Mouse (Mus musculus) forebrain, postnatal 0 days (tissue): ENCODE results near the gene Zfp275. TPM values are rescaled to one million over a fixed set of nuclear protein-coding genes. Genes with fewer than 3 reads are reported as not detected.

ENCODE experiments used
- ATAC-seq: fragments of 200-750 bp; cut with Nextera tagmentation; 2 replicates; pipeline ENCODE4 v1.8.0; 2017; ENCODE audit warnings: mild to moderate bottlenecking, moderate library complexity
- DNase-seq: peaks from one replicate; pipeline ENCODE4 v3.0.0-alpha.2; 2015
- H3K27ac ChIP-seq: fragments of 300-500 bp; sonication (generic); 2 replicates; pipeline ENCODE4 v1.5.1; 2014; ENCODE audit warnings: low read depth, mild to moderate bottlenecking, antibody characterized with exemption, low read length, moderate library complexity, mixed read lengths
- H3K27me3 ChIP-seq: fragments of 300-500 bp; sonication (generic); 2 replicates; pipeline ENCODE4 v1.6.1; 2014; ENCODE audit warnings: mild to moderate bottlenecking, low read length, mixed read lengths; ENCODE audit not compliant: insufficient read depth
- H3K36me3 ChIP-seq: fragments of 300-500 bp; sonication (generic); 2 replicates; pipeline ENCODE4 v1.6.1; 2014; ENCODE audit warnings: mild to moderate bottlenecking, moderate library complexity; ENCODE audit not compliant: insufficient read depth
- H3K4me1 ChIP-seq: fragments of 300-500 bp; sonication (generic); 2 replicates; pipeline ENCODE4 v1.6.1; 2014; ENCODE audit warnings: antibody characterized with exemption; ENCODE audit not compliant: insufficient read depth
- H3K4me2 ChIP-seq: fragments of 300-500 bp; sonication (generic); 2 replicates; pipeline ENCODE4 v1.6.1; 2014; ENCODE audit warnings: low read depth, mild to moderate bottlenecking, moderate library complexity
- H3K4me3 ChIP-seq: fragments of 300-500 bp; sonication (generic); 2 replicates; pipeline ENCODE4 v1.5.1; 2014; ENCODE audit warnings: low read depth, low read length, mixed read lengths
- H3K9ac ChIP-seq: fragments of 300-500 bp; sonication (generic); 2 replicates; pipeline ENCODE4 v1.6.1; 2014; ENCODE audit warnings: mild to moderate bottlenecking
- H3K9me3 ChIP-seq: fragments of 300-500 bp; sonication (generic); 2 replicates; pipeline ENCODE4 v1.6.1; 2016; ENCODE audit warnings: low read length
- CTCF ChIP-seq: sonication (generic); IDR thresholded peaks from 2 replicates; pipeline ENCODE4 v1.5.1; 2016; ENCODE audit warnings: antibody characterized with exemption, control low read depth, low read depth
- WGBS: fragments of 180-500 bp; shearing (Covaris S2); extraction: QIAGEN DNeasy Blood & Tissue Kit; methylation state at CpG from one replicate; pipeline ENCODE4 v1.1.7; 2014; 5-methylcytosine and 5-hydroxymethylcytosine counted together
- polyA plus RNA-seq: library from polyadenylated mRNA; unstranded; fragments of >200 nt; fragmentation: Nextera tagmentation; extraction: Ambion mirVana; gene quantifications from 2 replicates; pipeline ENCODE4 v1.2.1, GENCODE M21; 2015
- total RNA-seq: library from RNA; depleted of rRNA; stranded (reverse); fragments of >200 nt; gene quantifications from 2 replicates; pipeline ENCODE4 v1.2.3, GENCODE M21; 2014; rRNA removed

Gene Zfp275
- total and polyA plus RNA-seq, 2 experiments from 2014 or later = 5.2 to 32.3 TPM

GRCm38 (mm10) chrX:73401616-73402015 lies 59.2 kb downstream of the Zfp275 start:
- no peak overlapping the region for H3K4me3 ChIP-seq
- no peak overlapping the region for H3K27ac ChIP-seq
- no peaks in the 10 kb centered on the region for H3K27me3 ChIP-seq
- no peaks in the 10 kb centered on the region for H3K9me3 ChIP-seq
- no peak for DNase-seq
- H3K4me2 ChIP-seq = no peak overlapping the region
- no peaks in the 10 kb centered on the region for H3K4me1 ChIP-seq
- no peak for ATAC-seq
- 93% methylated on average over 12 of the region's 12 CpGs for WGBS
- no peak for TF ChIP-seq CTCF
- no peaks in the 10 kb centered on the region for H3K36me3 ChIP-seq
- no peak overlapping the region for H3K9ac ChIP-seq

Other genes with a start within 250 kb of the Zfp275 start
- gene Xlr3a, start 245.5 kb upstream of the Zfp275 start, total RNA-seq = 2.3 and 2.7 TPM in 2 replicates
- gene Xlr3a, start 245.5 kb upstream of the Zfp275 start, polyA plus RNA-seq = 1.7 and 1.9 TPM in 2 replicates
- 0.77 and 2.0 TPM in 2 replicates for gene Gm14685, start 225.6 kb upstream of the Zfp275 start, total RNA-seq
- 0.73 and 0.77 TPM in 2 replicates for gene Gm14685, start 225.6 kb upstream of the Zfp275 start, polyA plus RNA-seq
- not detected in 2 replicates for gene Xlr5b, start 193.8 kb upstream of the Zfp275 start, total RNA-seq
- gene Xlr5b, start 193.8 kb upstream of the Zfp275 start, polyA plus RNA-seq = not detected in 2 replicates
- gene DXBay18, start 193.2 kb upstream of the Zfp275 start, total RNA-seq = 0.95 and 1.3 TPM in 2 replicates
- gene DXBay18, start 193.2 kb upstream of the Zfp275 start, polyA plus RNA-seq = 0.30 and 0.99 TPM in 2 replicates
- not detected in 2 replicates for gene Spin2d, start 165.6 kb upstream of the Zfp275 start, total RNA-seq
- gene Spin2d, start 165.6 kb upstream of the Zfp275 start, polyA plus RNA-seq = not detected in 2 replicates
- gene Xlr3b, start 150.4 kb upstream of the Zfp275 start, total RNA-seq = 4.9 and 5.3 TPM in 2 replicates
- gene Xlr3b, start 150.4 kb upstream of the Zfp275 start, polyA plus RNA-seq = 5.1 and 10.8 TPM in 2 replicates
- gene Xlr4b, start 128.3 kb upstream of the Zfp275 start, total RNA-seq = 0.31 TPM in 1 of 2 replicates, not detected in the other
- gene Xlr4b, start 128.3 kb upstream of the Zfp275 start, polyA plus RNA-seq = 0.17 and 0.79 TPM in 2 replicates
- gene F8a, start 114.3 kb upstream of the Zfp275 start, total RNA-seq = 20.5 and 23.7 TPM in 2 replicates
- gene F8a, start 114.3 kb upstream of the Zfp275 start, polyA plus RNA-seq = 33.0 and 34.3 TPM in 2 replicates
- not detected in 2 replicates for gene Xlr4c, start 99.5 kb upstream of the Zfp275 start, total RNA-seq
- gene Xlr4c, start 99.5 kb upstream of the Zfp275 start, polyA plus RNA-seq = 0.35 TPM in 1 of 2 replicates, not detected in the other
- gene Xlr3c, start 77.2 kb upstream of the Zfp275 start, total RNA-seq = not detected in 2 replicates
- 0.11 TPM in 1 of 2 replicates, not detected in the other for gene Xlr3c, start 77.2 kb upstream of the Zfp275 start, polyA plus RNA-seq
- not detected in 2 replicates for gene Xlr5a, start 49.6 kb upstream of the Zfp275 start, total RNA-seq
- gene Xlr5a, start 49.6 kb upstream of the Zfp275 start, polyA plus RNA-seq = not detected in 2 replicates
- gene Xlr5c, start 49.6 kb upstream of the Zfp275 start, total RNA-seq = not detected in 2 replicates
- gene Xlr5c, start 49.6 kb upstream of the Zfp275 start, polyA plus RNA-seq = not detected in 2 replicates
- gene Gm45015, start 5.8 kb upstream of the Zfp275 start, total RNA-seq = not detected in 2 replicates
- not detected in 2 replicates for gene Gm45015, start 5.8 kb upstream of the Zfp275 start, polyA plus RNA-seq
- gene Gm18336, start 56.1 kb downstream of the Zfp275 start, total RNA-seq = 0.19 TPM in 1 of 2 replicates, not detected in the other
- 0.07 TPM in 1 of 2 replicates, not detected in the other for gene Gm18336, start 56.1 kb downstream of the Zfp275 start, polyA plus RNA-seq
- 2.3 and 4.0 TPM in 2 replicates for gene Zfp92, start 68.5 kb downstream of the Zfp275 start, total RNA-seq
- 0.54 and 0.80 TPM in 2 replicates for gene Zfp92, start 68.5 kb downstream of the Zfp275 start, polyA plus RNA-seq
- not detected in 2 replicates for gene Trex2, start 92.7 kb downstream of the Zfp275 start, total RNA-seq
- not detected in 2 replicates for gene Trex2, start 92.7 kb downstream of the Zfp275 start, polyA plus RNA-seq
- 25.3 and 33.2 TPM in 2 replicates for gene Haus7, start 116.4 kb downstream of the Zfp275 start, total RNA-seq
- 50.3 and 60.8 TPM in 2 replicates for gene Haus7, start 116.4 kb downstream of the Zfp275 start, polyA plus RNA-seq
- 24.8 and 39.7 TPM in 2 replicates for gene Bgn, start 141.0 kb downstream of the Zfp275 start, total RNA-seq
- gene Bgn, start 141.0 kb downstream of the Zfp275 start, polyA plus RNA-seq = 17.7 and 18.3 TPM in 2 replicates
- gene Atp2b3, start 160.5 kb downstream of the Zfp275 start, total RNA-seq = 21.4 and 26.0 TPM in 2 replicates
- 3.9 and 5.5 TPM in 2 replicates for gene Atp2b3, start 160.5 kb downstream of the Zfp275 start, polyA plus RNA-seq